Mouse (Mus musculus) v-Abl transformed pro-B cells (cell line): ENCODE results near the gene Tubb1.

Experiments used
- in situ Hi-C, 2 experiments: fragments of 400-800 bp; cut with MboI; formaldehyde crosslinking; loops; one replicate each; pipeline ENCODE4 v1.15.1; 2025; ENCODE audit not compliant: unreplicated experiment in 2 of 2

Gene Tubb1

DNA sequence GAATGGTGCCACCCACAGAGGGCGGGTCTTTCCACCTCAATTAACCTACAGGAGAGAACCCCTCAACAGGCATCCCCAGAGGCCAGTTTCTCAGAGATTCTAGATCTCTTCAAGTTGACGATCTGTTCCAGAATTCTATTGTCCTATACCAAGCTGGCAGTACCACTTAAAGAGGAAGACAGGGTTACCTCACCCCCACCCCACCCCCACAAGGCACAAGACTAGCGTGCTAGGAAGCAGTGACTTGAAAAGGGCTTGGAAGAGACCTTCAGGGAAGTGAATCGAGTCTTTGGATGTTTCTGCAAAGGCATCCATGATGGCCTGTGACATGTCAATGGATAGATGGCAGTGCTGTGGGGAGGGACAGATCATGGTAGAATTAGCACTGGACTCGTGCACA, 28.3 kb downstream of the Tubb1 start:
- in situ Hi-C loops, result no loop called here

- in situ Hi-C loops, result no loop called here
Observed at GRCm38 (mm10) chr2:174487005-174487404, 36.5 kb downstream of the Tubb1 start.

DNA sequence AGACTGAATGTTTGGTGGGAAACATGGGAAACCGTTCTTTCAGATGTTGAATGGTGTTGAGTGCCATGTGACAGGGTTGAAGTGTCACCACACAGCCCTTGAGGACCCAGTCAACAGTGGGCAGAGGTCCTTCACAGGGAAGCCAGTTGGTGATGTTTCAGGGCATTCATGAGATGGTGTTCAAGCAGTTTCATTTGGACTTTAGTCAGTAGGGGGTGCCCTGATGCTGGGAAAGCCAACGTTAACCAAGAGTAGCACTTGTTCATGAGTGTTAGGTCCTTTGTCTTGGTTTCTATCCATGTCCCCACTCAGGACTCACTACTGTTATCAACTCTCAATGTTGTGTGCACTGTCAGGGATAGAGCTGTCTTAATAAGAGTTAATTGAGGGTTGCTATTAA, 42.4 kb downstream of the Tubb1 start:
- in situ Hi-C loops, result loop anchor here (5.0 to 10.0 kb wide), 2 partner anchors 164 to 412 kb away; no protein-coding TSS in a partner anchor

DNA sequence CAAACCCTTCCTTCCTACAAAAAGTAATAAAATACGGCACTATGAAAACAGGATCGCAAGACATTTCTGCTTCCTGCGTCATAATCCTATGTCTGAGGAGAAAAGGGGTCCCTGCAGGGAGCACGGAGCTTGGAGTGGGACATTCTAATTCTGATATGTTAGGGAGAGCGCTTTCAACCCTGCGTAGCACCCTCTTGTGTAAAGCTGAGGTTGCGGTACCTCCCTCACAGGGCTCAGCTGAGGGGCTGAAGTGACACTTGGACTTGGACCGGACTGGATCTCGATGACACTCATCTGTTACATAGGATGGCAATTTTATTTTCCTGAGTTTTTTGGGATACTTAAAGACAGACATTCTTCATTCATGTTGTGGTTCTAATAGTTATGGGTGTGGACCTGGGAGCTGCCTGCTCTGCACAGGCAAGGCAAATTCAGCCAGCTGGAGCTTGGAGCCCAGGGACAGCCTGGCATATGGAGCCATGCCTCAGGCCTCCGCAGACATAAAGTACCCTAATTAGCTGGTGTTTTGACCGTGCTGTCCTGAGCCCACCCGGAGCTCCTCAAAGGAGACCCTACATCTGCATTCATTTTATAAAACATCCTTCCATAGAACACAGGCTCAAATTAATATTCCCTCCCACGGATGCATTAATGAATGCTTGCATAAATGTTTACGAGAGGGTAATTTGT, 50.5 kb downstream of the Tubb1 start:
- in situ Hi-C loops, result loop anchor here in 1 of 2 experiments (10.0 kb wide), 1 partner anchor 404 kb away; no protein-coding TSS in a partner anchor

- in situ Hi-C loops, result loop anchor here in 1 of 2 experiments (10.0 kb wide), 1 partner anchor 403 kb away; no protein-coding TSS in a partner anchor
Observed at GRCm38 (mm10) chr2:174501517-174501916, 51.0 kb downstream of the Tubb1 start.

- in situ Hi-C loops, result loop anchor here in 1 of 2 experiments (10.0 kb wide), 1 partner anchor 402 kb away; no protein-coding TSS in a partner anchor
Observed at GRCm38 (mm10) chr2:174502321-174502720, 51.8 kb downstream of the Tubb1 start.

DNA sequence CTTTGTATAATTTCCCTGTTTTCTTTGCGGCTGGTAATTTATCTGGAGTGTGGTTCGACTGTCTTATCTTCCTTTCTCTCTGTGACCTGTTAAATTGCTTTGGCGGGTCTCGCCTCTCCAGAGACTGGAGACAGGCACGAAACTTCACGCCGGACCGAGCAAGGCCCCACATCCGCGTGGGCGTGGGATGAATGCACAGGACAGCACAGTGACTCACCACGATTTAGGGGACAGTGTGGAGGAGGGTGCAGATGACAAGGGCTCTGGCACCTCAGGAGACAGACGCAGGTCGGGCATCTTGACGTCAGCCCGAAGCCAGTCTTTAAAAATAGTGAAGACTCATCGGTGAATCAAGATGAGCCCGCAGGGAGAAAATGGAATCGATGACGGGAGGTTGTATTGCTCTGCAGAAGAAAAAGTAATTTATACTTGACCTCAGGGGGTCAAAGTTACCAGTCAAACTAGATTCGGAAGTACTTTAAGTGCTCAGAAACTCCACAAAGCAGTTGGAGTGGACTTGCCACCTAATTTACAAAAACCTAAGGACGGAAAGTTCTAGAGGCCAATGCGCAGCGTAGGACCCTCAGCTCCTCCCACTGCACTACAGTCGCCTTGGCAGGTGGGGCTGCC, 52.5 kb downstream of the Tubb1 start:
- in situ Hi-C loops, result loop anchor here in 1 of 2 experiments (10.0 kb wide), 1 partner anchor 402 kb away; no protein-coding TSS in a partner anchor
